Mouse (Mus musculus) stomach, embryonic 15.5 days (tissue): ENCODE results near the gene Ctnnd2. TPM values are rescaled to one million over a fixed set of nuclear protein-coding genes. Genes with fewer than 3 reads are reported as not detected.
A peak's percentile ranks its signal among the peaks of the same experiment; 100 is the strongest.
"Not testable (repeated sequence)": the region's sequence is repeated elsewhere in the genome, so short reads cannot be mapped to it uniquely, and the experiment has no call there.

Source experiments
- ATAC-seq: fragments of 200-750 bp; cut with Nextera tagmentation; 2 replicates; pipeline ENCODE4 v1.8.0; 2017; ENCODE audit warnings: low read depth, moderate number of reproducible peaks, moderate TSS enrichment; ENCODE audit not compliant: insufficient read depth, low FRiP score
- H3K27ac ChIP-seq: fragments of 300-500 bp; sonication (generic); 2 replicates; pipeline ENCODE4 v1.5.1; 2015; ENCODE audit warnings: mild to moderate bottlenecking, inconsistent platforms
- H3K27me3 ChIP-seq: fragments of 300-500 bp; sonication (generic); replicated peaks from 2 replicates; pipeline ENCODE4 v1.6.1; 2015; ENCODE audit warnings: inconsistent platforms
- H3K36me3 ChIP-seq: fragments of 300-500 bp; sonication (generic); 2 replicates; pipeline ENCODE4 v1.6.1; 2015; ENCODE audit warnings: inconsistent platforms
- H3K4me1 ChIP-seq: fragments of 300-500 bp; sonication (generic); 2 replicates; pipeline ENCODE4 v1.6.1; 2015; ENCODE audit warnings: inconsistent platforms
- H3K4me2 ChIP-seq: fragments of 300-500 bp; sonication (generic); 2 replicates; pipeline ENCODE4 v1.6.1; 2015; ENCODE audit warnings: mild to moderate bottlenecking, inconsistent platforms
- H3K4me3 ChIP-seq: fragments of 300-500 bp; sonication (generic); replicated peaks from 2 replicates; pipeline ENCODE4 v1.5.1; 2015; ENCODE audit warnings: inconsistent platforms
- H3K9ac ChIP-seq: fragments of 300-500 bp; sonication (generic); 2 replicates; pipeline ENCODE4 v1.6.1; 2015; ENCODE audit warnings: inconsistent platforms
- H3K9me3 ChIP-seq: fragments of 300-500 bp; sonication (generic); 2 replicates; pipeline ENCODE4 v1.6.1; 2016; ENCODE audit warnings: inconsistent platforms
- WGBS: fragments of 180-500 bp; shearing (Covaris S2); methylation state at CpG from one replicate; pipeline ENCODE4 v1.1.7; 2015; 5-methylcytosine and 5-hydroxymethylcytosine counted together
- polyA plus RNA-seq: library from polyadenylated mRNA; unstranded; fragments of >200 nt; fragmentation: Nextera tagmentation; extraction: Ambion mirVana; gene quantifications from 2 replicates; pipeline ENCODE4 v1.2.1, GENCODE M21; 2015

The Ctnnd2 gene
- 3.5 and 4.5 TPM in 2 replicates for polyA plus RNA-seq

GRCm38 (mm10) chr15:30172391-30173281, at the start of gene Ctnnd2:
Gene Ctnnd2 (plus strand): TSS chr15:30172593.
- Histone ChIP-seq H3K27ac (no peak within 1 kb of the TSS), H3K27me3 (peaks cover 25% of the 10 kb centered on the region)
- under 1% methylated on average over 99 of the region's 136 CpGs for WGBS

GRCm38 (mm10) chr15:30130705-30131104, 41.7 kb upstream of the Ctnnd2 start:
- no peaks in the 10 kb centered on the region for H3K4me1 ChIP-seq
- H3K4me2 ChIP-seq, result no peak overlapping the region
- no peak overlapping the region for H3K9ac ChIP-seq
- no peaks in the 10 kb centered on the region for H3K27me3 ChIP-seq
- H3K9me3 ChIP-seq, result no peaks in the 10 kb centered on the region
- no peak for ATAC-seq
- H3K4me3 ChIP-seq, result no peak overlapping the region
- H3K36me3 ChIP-seq, result no peaks in the 10 kb centered on the region
- no peak overlapping the region for H3K27ac ChIP-seq
- 71% methylated on average over 6 of the region's 6 CpGs for WGBS

More at GRCm38 (mm10) chr15:30172391-30173281, at the start of gene Ctnnd2:
- Histone ChIP-seq H3K36me3 (no peaks in the 10 kb centered on the region), H3K9ac (0 out of 2 replicates have a peak within 1 kb of the TSS, but pooled peaks have one; percentile 7), H3K4me2 (peak within 1 kb of the TSS; percentile 98), H3K4me3 (peak within 1 kb of the TSS; percentile 63), H3K9me3 (no peaks in the 10 kb centered on the region), H3K4me1 (peaks cover 8% of the 10 kb centered on the region; the same call in 1 of the 2 replicates)
- peak; percentile 78 for ATAC-seq

DNA sequence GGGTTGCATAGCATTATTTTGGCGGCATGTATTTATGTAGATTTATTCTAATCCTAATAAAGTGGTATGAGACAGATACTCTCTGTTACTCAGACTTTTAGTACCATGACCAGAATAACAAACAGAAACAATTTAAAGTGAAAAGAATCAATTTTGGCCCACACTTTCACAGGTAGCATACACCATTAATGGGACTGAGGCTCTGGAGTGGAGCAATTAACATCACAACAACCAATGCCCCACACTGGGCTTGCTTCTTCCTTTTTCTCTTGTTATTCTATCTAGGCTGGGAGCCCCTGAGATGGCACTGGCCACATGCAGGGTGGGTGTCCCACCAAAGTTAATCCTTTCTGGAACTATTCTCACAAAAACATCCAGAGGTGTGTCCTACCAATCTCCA, 32.8 kb upstream of the Ctnnd2 start:
- not testable (repeated sequence) for H3K4me1 ChIP-seq, H3K27me3 ChIP-seq, ATAC-seq, H3K4me2 ChIP-seq, H3K4me3 ChIP-seq, H3K9ac ChIP-seq, H3K9me3 ChIP-seq, H3K36me3 ChIP-seq, H3K27ac ChIP-seq
- WGBS, result 43% methylated on average over 1 of the region's 1 CpGs

DNA sequence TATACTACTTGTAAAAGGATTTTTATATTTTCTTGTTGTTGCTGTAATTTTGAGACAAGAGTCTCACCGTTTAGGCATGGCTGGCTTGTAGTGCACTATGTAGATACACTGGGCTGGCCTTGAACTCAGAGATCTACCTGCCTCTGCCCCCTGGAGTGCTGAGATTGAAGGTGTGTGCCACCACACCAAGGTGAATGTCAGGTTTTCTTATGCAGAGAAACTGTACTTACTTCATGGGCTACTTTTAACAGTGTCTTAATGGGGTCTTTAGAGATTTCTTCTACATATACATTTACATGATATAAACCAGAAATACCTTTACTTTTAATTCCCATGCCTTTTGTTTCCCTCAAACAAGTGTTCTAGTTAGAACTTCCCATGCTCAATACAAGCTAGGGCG, 27.0 kb upstream of the Ctnnd2 start:
- no peaks in the 10 kb centered on the region for H3K9me3 ChIP-seq
- H3K27ac ChIP-seq, result no peak overlapping the region
- H3K4me2 ChIP-seq, result no peak overlapping the region
- no peaks in the 10 kb centered on the region for H3K27me3 ChIP-seq
- WGBS, result 83% methylated on average over 2 of the region's 2 CpGs
- H3K36me3 ChIP-seq, result no peaks in the 10 kb centered on the region
- H3K4me3 ChIP-seq, result no peak overlapping the region
- ATAC-seq, result no peak
- no peaks in the 10 kb centered on the region for H3K4me1 ChIP-seq
- no peak overlapping the region for H3K9ac ChIP-seq

DNA sequence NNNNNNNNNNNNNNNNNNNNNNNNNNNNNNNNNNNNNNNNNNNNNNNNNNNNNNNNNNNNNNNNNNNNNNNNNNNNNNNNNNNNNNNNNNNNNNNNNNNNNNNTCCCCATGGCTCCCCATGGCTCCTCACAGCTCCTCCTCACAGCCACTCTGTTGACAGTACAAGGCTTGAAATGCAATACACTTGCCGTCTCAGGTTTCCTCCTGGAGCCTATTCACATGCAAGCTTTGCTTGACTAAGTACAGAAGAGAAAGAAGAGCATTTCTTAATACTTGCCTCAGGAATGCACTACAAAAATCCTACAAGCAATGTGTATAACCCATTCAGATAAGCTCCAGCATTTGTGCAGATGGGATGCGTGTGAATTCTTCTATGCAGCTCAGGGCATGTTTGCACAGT, 20.2 kb upstream of the Ctnnd2 start:
- H3K9me3 ChIP-seq, result no peaks in the 10 kb centered on the region
- no peak for ATAC-seq
- H3K27me3 ChIP-seq, result no peaks in the 10 kb centered on the region
- H3K4me2 ChIP-seq, result no peak overlapping the region
- H3K4me1 ChIP-seq, result no peaks in the 10 kb centered on the region
- H3K4me3 ChIP-seq, result no peak overlapping the region
- H3K27ac ChIP-seq, result no peak overlapping the region
- no peak overlapping the region for H3K9ac ChIP-seq
- H3K36me3 ChIP-seq, result no peaks in the 10 kb centered on the region
- WGBS, result 36% methylated on average over 2 of the region's 2 CpGs

DNA sequence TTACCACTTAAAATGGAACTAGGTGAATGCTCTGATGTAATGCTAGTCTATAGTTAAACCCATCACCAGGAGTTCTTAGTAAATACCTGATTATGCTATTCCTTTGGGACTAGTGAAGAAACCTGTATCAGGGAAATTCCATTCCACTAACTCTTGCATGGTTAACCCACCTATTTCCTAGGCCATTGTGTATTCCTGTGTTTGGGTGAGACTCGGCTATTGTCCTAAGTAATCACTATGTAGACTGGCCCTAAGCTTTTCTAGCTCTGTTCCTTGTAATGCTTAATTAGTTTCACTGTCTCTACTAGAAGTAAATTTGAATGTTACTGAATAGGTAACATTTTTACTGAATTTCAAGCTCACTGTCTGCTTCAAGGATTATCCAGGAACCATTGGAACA, 14.4 kb upstream of the Ctnnd2 start:
- no peaks in the 10 kb centered on the region for H3K36me3 ChIP-seq
- H3K4me1 ChIP-seq, result no peaks in the 10 kb centered on the region
- H3K9ac ChIP-seq, result no peak overlapping the region
- H3K27ac ChIP-seq, result no peak overlapping the region
- no peaks in the 10 kb centered on the region for H3K9me3 ChIP-seq
- H3K27me3 ChIP-seq, result no peaks in the 10 kb centered on the region
- WGBS, result 94% methylated on average over 1 of the region's 1 CpGs
- H3K4me2 ChIP-seq, result no peak overlapping the region
- H3K4me3 ChIP-seq, result no peak overlapping the region
- ATAC-seq, result no peak

- no peak for ATAC-seq
- Histone ChIP-seq H3K9ac (no peak overlapping the region), H3K36me3 (no peaks in the 10 kb centered on the region), H3K4me1 (peaks cover 8% of the 10 kb centered on the region; the same call in 1 of the 2 replicates), H3K27ac (no peak overlapping the region), H3K27me3 (peaks cover 25% of the 10 kb centered on the region), H3K4me2 (no peak overlapping the region), H3K4me3 (no peak overlapping the region), H3K9me3 (no peaks in the 10 kb centered on the region)
- WGBS, result 73% methylated on average over 8 of the region's 8 CpGs
These were observed 2.4 kb upstream of the Ctnnd2 start for GRCm38 (mm10) chr15:30170031-30170430.

DNA sequence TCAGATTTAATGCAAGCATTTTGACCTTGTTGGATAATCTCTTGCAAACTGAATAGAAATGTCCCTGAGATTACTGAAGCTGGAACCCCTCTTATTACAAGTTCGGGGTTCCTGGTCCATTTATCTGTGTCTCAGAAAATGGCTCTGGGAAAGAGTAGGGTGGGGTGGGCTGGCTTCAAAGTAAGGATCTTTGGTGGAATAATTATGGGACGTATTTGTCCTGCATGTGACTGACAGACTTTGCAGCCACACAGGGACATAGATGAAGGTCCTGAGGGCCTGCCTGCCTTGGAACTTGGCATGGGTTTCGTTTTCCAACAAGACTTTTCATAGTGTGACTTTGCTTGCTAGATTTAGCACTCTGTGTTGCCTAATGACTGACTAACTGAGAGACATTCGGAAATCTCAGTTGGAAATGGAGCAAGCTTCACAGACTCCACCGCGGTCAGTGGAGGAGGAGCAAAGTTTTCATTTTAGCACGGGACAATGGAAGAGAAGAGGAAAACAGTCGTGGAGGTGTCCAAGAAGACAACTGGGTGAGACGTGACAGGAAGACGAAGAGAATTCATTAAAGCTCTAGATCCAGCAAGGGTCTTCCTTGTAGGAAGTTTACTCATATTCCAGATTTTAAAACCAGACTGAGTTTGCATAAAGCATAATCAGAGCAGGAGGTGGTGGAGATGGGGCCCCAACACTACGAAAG, 749 bp upstream of the Ctnnd2 start:
- no peak for ATAC-seq
- peaks cover 8% of the 10 kb centered on the region; the same call in 1 of the 2 replicates for H3K4me1 ChIP-seq
- H3K9ac ChIP-seq, result no peak overlapping the region
- WGBS, result 20% methylated on average over 11 of the region's 11 CpGs
- no peaks in the 10 kb centered on the region for H3K9me3 ChIP-seq
- peak overlapping the region; percentile 98 for H3K4me2 ChIP-seq
- no peak overlapping the region for H3K27ac ChIP-seq
- H3K36me3 ChIP-seq, result no peaks in the 10 kb centered on the region
- H3K27me3 ChIP-seq, result peaks cover 25% of the 10 kb centered on the region
- H3K4me3 ChIP-seq, result peak overlapping the region; percentile 63

DNA sequence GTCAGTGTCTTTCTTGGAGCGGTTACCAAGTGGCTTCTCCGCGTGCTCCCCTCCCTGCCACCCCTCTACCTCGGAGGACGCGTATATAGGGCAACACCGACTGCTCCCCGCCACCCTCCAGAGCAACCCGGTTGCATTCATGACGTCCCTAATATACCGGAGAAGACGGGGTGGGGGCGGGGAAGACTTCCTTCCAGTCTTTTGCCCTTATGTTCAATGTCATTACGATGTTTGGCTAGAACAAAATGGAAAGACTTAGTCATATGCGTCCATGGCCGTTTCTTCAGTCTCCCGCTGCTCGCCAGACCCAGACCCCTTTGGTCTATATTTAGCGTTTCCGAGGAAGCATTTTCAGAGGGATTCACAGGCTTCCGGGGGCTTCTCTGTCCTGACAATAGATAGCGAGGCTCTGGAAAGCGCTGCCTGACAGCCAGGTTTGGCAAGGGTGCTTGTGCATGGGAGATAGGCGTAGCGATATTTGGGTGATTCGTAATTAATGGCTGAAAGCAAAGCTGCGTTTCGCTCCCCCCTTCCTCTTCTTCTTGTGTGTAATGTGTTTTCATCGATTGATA, 1.1 kb downstream of the Ctnnd2 start:
- no peak overlapping the region for H3K27ac ChIP-seq
- under 1% methylated on average over 29 of the region's 29 CpGs for WGBS
- H3K4me1 ChIP-seq, result peaks cover 8% of the 10 kb centered on the region; the same call in 1 of the 2 replicates
- 0 out of 2 replicates have a peak overlapping the region, but pooled peaks have one; percentile 7 for H3K9ac ChIP-seq
- H3K36me3 ChIP-seq, result no peaks in the 10 kb centered on the region
- H3K4me2 ChIP-seq, result peak overlapping the region; percentile 98
- H3K9me3 ChIP-seq, result no peaks in the 10 kb centered on the region
- ATAC-seq, result no peak
- H3K27me3 ChIP-seq, result peaks cover 25% of the 10 kb centered on the region
- peak overlapping the region; percentile 63 for H3K4me3 ChIP-seq

- Histone ChIP-seq H3K9me3 (no peaks in the 10 kb centered on the region), H3K4me1 (peaks cover 8% of the 10 kb centered on the region; the same call in 1 of the 2 replicates), H3K4me2 (no peak overlapping the region; the same call in 1 of the 2 replicates), H3K27ac (no peak overlapping the region), H3K27me3 (peaks cover 25% of the 10 kb centered on the region), H3K4me3 (no peak overlapping the region; the same call in 1 of the 2 replicates), H3K9ac (no peak overlapping the region), H3K36me3 (no peaks in the 10 kb centered on the region)
- WGBS, result 50% methylated on average over 7 of the region's 7 CpGs
- ATAC-seq, result no peak
These were observed 1.9 kb downstream of the Ctnnd2 start for GRCm38 (mm10) chr15:30174321-30174720.

GRCm38 (mm10) chr15:30184020-30184419, 11.6 kb downstream of the Ctnnd2 start:
- H3K36me3 ChIP-seq, result no peaks in the 10 kb centered on the region
- no peak overlapping the region for H3K4me3 ChIP-seq
- ATAC-seq, result no peak
- no peaks in the 10 kb centered on the region for H3K9me3 ChIP-seq
- WGBS, result 92% methylated on average over 7 of the region's 7 CpGs
- no peak overlapping the region for H3K4me2 ChIP-seq
- no peaks in the 10 kb centered on the region for H3K4me1 ChIP-seq
- no peaks in the 10 kb centered on the region for H3K27me3 ChIP-seq
- H3K27ac ChIP-seq, result no peak overlapping the region
- H3K9ac ChIP-seq, result no peak overlapping the region

GRCm38 (mm10) chr15:30190872-30191271, 18.5 kb downstream of the Ctnnd2 start:
- no peak for ATAC-seq
- no peak overlapping the region for H3K9ac ChIP-seq

More at GRCm38 (mm10) chr15:30190872-30191271, 18.5 kb downstream of the Ctnnd2 start:
- H3K9me3 ChIP-seq, result no peaks in the 10 kb centered on the region
- H3K27me3 ChIP-seq, result no peaks in the 10 kb centered on the region
- no peak overlapping the region for H3K4me2 ChIP-seq
- no peak overlapping the region for H3K4me3 ChIP-seq
- no peaks in the 10 kb centered on the region for H3K36me3 ChIP-seq
- H3K4me1 ChIP-seq, result no peaks in the 10 kb centered on the region
- H3K27ac ChIP-seq, result no peak overlapping the region
